Mouse (Mus musculus) midbrain, embryonic 13.5 days (tissue): ENCODE data around the gene Tcf7l2. TPM values are rescaled to one million over a fixed set of nuclear protein-coding genes. Genes with fewer than 3 reads are reported as not detected.
A peak's percentile ranks its signal among the peaks of the same experiment; 100 is the strongest.

Experiments
- ATAC-seq: fragments of 200-750 bp; cut with Nextera tagmentation; 2 replicates; pipeline ENCODE4 v1.8.0; 2017; ENCODE audit warnings: mild to moderate bottlenecking, moderate TSS enrichment, moderate library complexity
- H3K27ac ChIP-seq: fragments of 300-500 bp; sonication (generic); 2 replicates; pipeline ENCODE4 v1.5.1; 2015; ENCODE audit warnings: inconsistent platforms, mild to moderate bottlenecking, moderate library complexity
- H3K27me3 ChIP-seq: fragments of 300-500 bp; sonication (generic); 2 replicates; pipeline ENCODE4 v1.6.1; 2015; ENCODE audit warnings: mild to moderate bottlenecking, inconsistent platforms
- H3K36me3 ChIP-seq: fragments of 300-500 bp; sonication (generic); 2 replicates; pipeline ENCODE4 v1.6.1; 2015; ENCODE audit warnings: mild to moderate bottlenecking, inconsistent platforms
- H3K4me1 ChIP-seq: fragments of 300-500 bp; sonication (generic); replicated peaks from 2 replicates; pipeline ENCODE4 v1.6.1; 2015; ENCODE audit warnings: inconsistent platforms
- H3K4me2 ChIP-seq: fragments of 300-500 bp; sonication (generic); replicated peaks from 2 replicates; pipeline ENCODE4 v1.6.1; 2015; ENCODE audit warnings: moderate library complexity, mild to moderate bottlenecking, inconsistent platforms
- H3K4me3 ChIP-seq: fragments of 300-500 bp; sonication (generic); replicated peaks from 2 replicates; pipeline ENCODE4 v1.5.1; 2015; ENCODE audit warnings: mild to moderate bottlenecking, inconsistent platforms
- H3K9ac ChIP-seq: fragments of 300-500 bp; sonication (generic); replicated peaks from 2 replicates; pipeline ENCODE4 v1.6.1; 2015; ENCODE audit warnings: mild to moderate bottlenecking, inconsistent platforms
- H3K9me3 ChIP-seq: fragments of 300-500 bp; sonication (generic); 2 replicates; pipeline ENCODE4 v1.6.1; 2016; ENCODE audit warnings: mild to moderate bottlenecking, inconsistent platforms
- WGBS: fragments of 180-500 bp; shearing (Covaris S2); methylation state at CpG from one replicate; pipeline ENCODE4 v1.1.7; 2015; 5-methylcytosine and 5-hydroxymethylcytosine counted together
- polyA plus RNA-seq: library from polyadenylated mRNA; unstranded; fragments of >200 nt; fragmentation: Nextera tagmentation; extraction: Ambion mirVana; gene quantifications from 2 replicates; pipeline ENCODE4 v1.2.1, GENCODE M21; 2015

The Tcf7l2 gene
- polyA plus RNA-seq, 1 experiment from 2014 or later, result 584 TPM

GRCm38 (mm10) chr19:55732994-55733393 is 8.6 kb upstream of the Tcf7l2 start:
- H3K9me3 ChIP-seq, result no peaks in the 10 kb centered on the region
- H3K27me3 ChIP-seq, result no peaks in the 10 kb centered on the region
- H3K4me3 ChIP-seq, result no peak overlapping the region
- no peak overlapping the region for H3K9ac ChIP-seq
- H3K4me1 ChIP-seq, result no peaks in the 10 kb centered on the region
- H3K36me3 ChIP-seq, result no peaks in the 10 kb centered on the region
- H3K27ac ChIP-seq, result no peak overlapping the region
- no peak for ATAC-seq
- WGBS, result 65% methylated on average over 3 of the region's 3 CpGs
- no peak overlapping the region for H3K4me2 ChIP-seq

- Histone ChIP-seq H3K4me2 (no peak overlapping the region), H3K9ac (no peak overlapping the region), H3K4me1 (peaks cover 17% of the 10 kb centered on the region), H3K27ac (no peak overlapping the region), H3K9me3 (no peaks in the 10 kb centered on the region), H3K4me3 (no peak overlapping the region), H3K36me3 (no peaks in the 10 kb centered on the region), H3K27me3 (no peaks in the 10 kb centered on the region)
- ATAC-seq, result no peak
- 56% methylated on average over 6 of the region's 6 CpGs for WGBS
Observed at GRCm38 (mm10) chr19:55736016-55736415, 5.6 kb upstream of the Tcf7l2 start.

- no peaks in the 10 kb centered on the region for H3K9me3 ChIP-seq
- peaks cover 35% of the 10 kb centered on the region for H3K4me1 ChIP-seq
- no peak overlapping the region for H3K4me2 ChIP-seq
- H3K9ac ChIP-seq, result no peak overlapping the region
- ATAC-seq, result no peak
- H3K27me3 ChIP-seq, result no peaks in the 10 kb centered on the region
- no peak overlapping the region for H3K4me3 ChIP-seq
- H3K36me3 ChIP-seq, result no peaks in the 10 kb centered on the region
- WGBS, result 22% methylated on average over 4 of the region's 4 CpGs
- peak overlapping the region; percentile 98 for H3K27ac ChIP-seq
Observed at GRCm38 (mm10) chr19:55739713-55740112, 1.9 kb upstream of the Tcf7l2 start.

GRCm38 (mm10) chr19:55740753-55741438 is 724 bp upstream of the Tcf7l2 start:
- WGBS, result 17% methylated on average over 10 of the region's 10 CpGs
- H3K4me2 ChIP-seq, result peak overlapping the region; percentile 82
- peak overlapping the region; percentile 98 for H3K9ac ChIP-seq
- no peaks in the 10 kb centered on the region for H3K27me3 ChIP-seq
- peaks cover 44% of the 10 kb centered on the region for H3K4me1 ChIP-seq
- H3K9me3 ChIP-seq, result no peaks in the 10 kb centered on the region
- no peak for ATAC-seq
- peak overlapping the region; percentile 75 for H3K4me3 ChIP-seq
- peak overlapping the region; percentile 98 for H3K27ac ChIP-seq
- no peaks in the 10 kb centered on the region for H3K36me3 ChIP-seq

- Histone ChIP-seq H3K9me3 (no peaks in the 10 kb centered on the region), H3K9ac (peak overlapping the region; percentile 98), H3K4me2 (peak overlapping the region; percentile 82), H3K36me3 (no peaks in the 10 kb centered on the region), H3K27ac (peak overlapping the region; percentile 98), H3K4me1 (peaks cover 60% of the 10 kb centered on the region), H3K4me3 (peak overlapping the region; percentile 75), H3K27me3 (0 out of 2 replicates have a peak, but pooled peaks cover 3% of the 10 kb centered on the region)
- WGBS, result 1% methylated on average over 63 of the region's 70 CpGs
- no peak for ATAC-seq
Observed at GRCm38 (mm10) chr19:55742386-55743000, 873 bp downstream of the Tcf7l2 start.

- H3K4me1 ChIP-seq, result peaks cover 66% of the 10 kb centered on the region
- peak overlapping the region; percentile 98 for H3K9ac ChIP-seq
- H3K27me3 ChIP-seq, result 0 out of 2 replicates have a peak, but pooled peaks cover 3% of the 10 kb centered on the region
- peak overlapping the region; percentile 98 for H3K27ac ChIP-seq
- 0 out of 2 replicates have a peak, but pooled peaks have one; percentile 15 for ATAC-seq
- no peaks in the 10 kb centered on the region for H3K9me3 ChIP-seq
- 0% methylated on average over 30 of the region's 38 CpGs for WGBS
- peak overlapping the region; percentile 82 for H3K4me2 ChIP-seq
- no peaks in the 10 kb centered on the region for H3K36me3 ChIP-seq
- H3K4me3 ChIP-seq, result peak overlapping the region; percentile 75
Observed at GRCm38 (mm10) chr19:55743001-55743556, 1.5 kb downstream of the Tcf7l2 start.

- no peaks in the 10 kb centered on the region for H3K36me3 ChIP-seq
- H3K9me3 ChIP-seq, result no peaks in the 10 kb centered on the region
- peak; percentile 55 for ATAC-seq
- H3K4me1 ChIP-seq, result peaks cover 73% of the 10 kb centered on the region
- WGBS, result under 1% methylated on average over 47 of the region's 47 CpGs
- peak overlapping the region; percentile 75 for H3K4me3 ChIP-seq
- H3K4me2 ChIP-seq, result peak overlapping the region; percentile 82
- peak overlapping the region; percentile 98 for H3K27ac ChIP-seq
- H3K9ac ChIP-seq, result peak overlapping the region; percentile 98
- 0 out of 2 replicates have a peak, but pooled peaks cover 3% of the 10 kb centered on the region for H3K27me3 ChIP-seq
Observed at GRCm38 (mm10) chr19:55743557-55744441, 2.2 kb downstream of the Tcf7l2 start.

- H3K4me3 ChIP-seq, result peak overlapping the region; percentile 75
- H3K27me3 ChIP-seq, result 0 out of 2 replicates have a peak, but pooled peaks cover 3% of the 10 kb centered on the region
- no peak for ATAC-seq
- peak overlapping the region; percentile 82 for H3K4me2 ChIP-seq
- H3K9me3 ChIP-seq, result no peaks in the 10 kb centered on the region
- H3K27ac ChIP-seq, result peak overlapping the region; percentile 98
- under 1% methylated on average over 21 of the region's 21 CpGs for WGBS
- H3K36me3 ChIP-seq, result no peaks in the 10 kb centered on the region
- H3K9ac ChIP-seq, result peak overlapping the region; percentile 98
- H3K4me1 ChIP-seq, result peaks cover 78% of the 10 kb centered on the region
Observed at GRCm38 (mm10) chr19:55744576-55745191, 3.1 kb downstream of the Tcf7l2 start.

GRCm38 (mm10) chr19:55745192-55745578 is 3.6 kb downstream of the Tcf7l2 start:
- H3K36me3 ChIP-seq, result no peaks in the 10 kb centered on the region
- no peak for ATAC-seq
- H3K4me3 ChIP-seq, result peak overlapping the region; percentile 75
- WGBS, result 7% methylated on average over 9 of the region's 9 CpGs
- H3K4me2 ChIP-seq, result peak overlapping the region; percentile 82
- peaks cover 78% of the 10 kb centered on the region for H3K4me1 ChIP-seq
- H3K9me3 ChIP-seq, result no peaks in the 10 kb centered on the region
- 0 out of 2 replicates have a peak, but pooled peaks cover 3% of the 10 kb centered on the region for H3K27me3 ChIP-seq
- peak overlapping the region; percentile 98 for H3K27ac ChIP-seq
- H3K9ac ChIP-seq, result peak overlapping the region; percentile 98

- peak overlapping the region; percentile 70 for H3K9ac ChIP-seq
- peak overlapping the region; percentile 75 for H3K4me3 ChIP-seq
- peak overlapping the region; percentile 86 for H3K27ac ChIP-seq
Observed at GRCm38 (mm10) chr19:55746241-55746640, 4.6 kb downstream of the Tcf7l2 start.

More at GRCm38 (mm10) chr19:55746241-55746640, 4.6 kb downstream of the Tcf7l2 start:
- no peak for ATAC-seq
- H3K36me3 ChIP-seq, result no peaks in the 10 kb centered on the region
- H3K9me3 ChIP-seq, result no peaks in the 10 kb centered on the region
- WGBS, result 11% methylated on average over 5 of the region's 5 CpGs
- 0 out of 2 replicates have a peak, but pooled peaks cover 3% of the 10 kb centered on the region for H3K27me3 ChIP-seq
- H3K4me1 ChIP-seq, result peaks cover 78% of the 10 kb centered on the region
- peak overlapping the region; percentile 82 for H3K4me2 ChIP-seq
